Mouse (Mus musculus) forebrain, postnatal 0 days (tissue): Measurements from ENCODE around the gene Snapc4. TPM values are rescaled to one million over a fixed set of nuclear protein-coding genes. Genes with fewer than 3 reads are reported as not detected.
A peak's percentile ranks its signal among the peaks of the same experiment; 100 is the strongest.

Source experiments
- ATAC-seq: fragments of 200-750 bp; cut with Nextera tagmentation; 2 replicates; pipeline ENCODE4 v1.8.0; 2017; ENCODE audit warnings: mild to moderate bottlenecking, moderate library complexity
- DNase-seq: peaks from one replicate; pipeline ENCODE4 v3.0.0-alpha.2; 2015
- H3K27ac ChIP-seq: fragments of 300-500 bp; sonication (generic); 2 replicates; pipeline ENCODE4 v1.5.1; 2014; ENCODE audit warnings: low read depth, mild to moderate bottlenecking, antibody characterized with exemption, low read length, moderate library complexity, mixed read lengths
- H3K27me3 ChIP-seq: fragments of 300-500 bp; sonication (generic); 2 replicates; pipeline ENCODE4 v1.6.1; 2014; ENCODE audit warnings: mild to moderate bottlenecking, low read length, mixed read lengths; ENCODE audit not compliant: insufficient read depth
- H3K36me3 ChIP-seq: fragments of 300-500 bp; sonication (generic); 2 replicates; pipeline ENCODE4 v1.6.1; 2014; ENCODE audit warnings: mild to moderate bottlenecking, moderate library complexity; ENCODE audit not compliant: insufficient read depth
- H3K4me1 ChIP-seq: fragments of 300-500 bp; sonication (generic); 2 replicates; pipeline ENCODE4 v1.6.1; 2014; ENCODE audit warnings: antibody characterized with exemption; ENCODE audit not compliant: insufficient read depth
- H3K4me2 ChIP-seq: fragments of 300-500 bp; sonication (generic); 2 replicates; pipeline ENCODE4 v1.6.1; 2014; ENCODE audit warnings: low read depth, mild to moderate bottlenecking, moderate library complexity
- H3K4me3 ChIP-seq: fragments of 300-500 bp; sonication (generic); 2 replicates; pipeline ENCODE4 v1.5.1; 2014; ENCODE audit warnings: low read depth, low read length, mixed read lengths
- H3K9ac ChIP-seq: fragments of 300-500 bp; sonication (generic); 2 replicates; pipeline ENCODE4 v1.6.1; 2014; ENCODE audit warnings: mild to moderate bottlenecking
- H3K9me3 ChIP-seq: fragments of 300-500 bp; sonication (generic); 2 replicates; pipeline ENCODE4 v1.6.1; 2016; ENCODE audit warnings: low read length
- CTCF ChIP-seq: sonication (generic); IDR thresholded peaks from 2 replicates; pipeline ENCODE4 v1.5.1; 2016; ENCODE audit warnings: antibody characterized with exemption, control low read depth, low read depth
- WGBS: fragments of 180-500 bp; shearing (Covaris S2); extraction: QIAGEN DNeasy Blood & Tissue Kit; methylation state at CpG from one replicate; pipeline ENCODE4 v1.1.7; 2014; 5-methylcytosine and 5-hydroxymethylcytosine counted together
- polyA plus RNA-seq: library from polyadenylated mRNA; unstranded; fragments of >200 nt; fragmentation: Nextera tagmentation; extraction: Ambion mirVana; gene quantifications from 2 replicates; pipeline ENCODE4 v1.2.1, GENCODE M21; 2015
- total RNA-seq: library from RNA; depleted of rRNA; stranded (reverse); fragments of >200 nt; gene quantifications from 2 replicates; pipeline ENCODE4 v1.2.3, GENCODE M21; 2014

Gene Snapc4
- total and polyA plus RNA-seq, 2 experiments from 2014 or later, result 19.1 to 56.7 TPM

- TF ChIP-seq CTCF, result no peak
- Histone ChIP-seq H3K27ac (no peak overlapping the region), H3K27me3 (no peaks in the 10 kb centered on the region), H3K9me3 (no peaks in the 10 kb centered on the region), H3K36me3 (peaks cover 26% of the 10 kb centered on the region), H3K4me2 (no peak overlapping the region), H3K4me1 (peaks cover 27% of the 10 kb centered on the region), H3K4me3 (no peak overlapping the region), H3K9ac (0 out of 2 replicates have a peak overlapping the region, but pooled peaks have one; percentile 18)
- ATAC-seq (no peak), DNase-seq (no peak)
- 85% methylated on average over 13 of the region's 13 CpGs for WGBS
Observed at GRCm38 (mm10) chr2:26319519-26320244, 60.8 kb downstream of the Snapc4 start.

GRCm38 (mm10) chr2:26319109-26319508 lies 61.3 kb downstream of the Snapc4 start:
- WGBS, result 84% methylated on average over 9 of the region's 9 CpGs
- Histone ChIP-seq H3K27me3 (no peaks in the 10 kb centered on the region), H3K4me3 (no peak overlapping the region), H3K9me3 (no peaks in the 10 kb centered on the region), H3K27ac (no peak overlapping the region), H3K4me2 (no peak overlapping the region), H3K36me3 (peaks cover 21% of the 10 kb centered on the region), H3K4me1 (peaks cover 28% of the 10 kb centered on the region), H3K9ac (no peak overlapping the region)
- ATAC-seq (no peak), DNase-seq (no peak)
- no peak for TF ChIP-seq CTCF

- TF ChIP-seq CTCF, result no peak
- peak overlapping the region; percentile 98; the same call in 1 of the 2 replicates for H3K9ac ChIP-seq
- no peak for ATAC-seq
- H3K27ac ChIP-seq, result no peak overlapping the region
- H3K36me3 ChIP-seq, result peaks cover 11% of the 10 kb centered on the region
- DNase-seq, result no peak
- peak overlapping the region; percentile 83 for H3K4me2 ChIP-seq
- H3K4me1 ChIP-seq, result peaks cover 28% of the 10 kb centered on the region
- H3K4me3 ChIP-seq, result no peak overlapping the region
- H3K27me3 ChIP-seq, result no peaks in the 10 kb centered on the region
- 82% methylated on average over 3 of the region's 3 CpGs for WGBS
- no peaks in the 10 kb centered on the region for H3K9me3 ChIP-seq
Observed at GRCm38 (mm10) chr2:26317991-26318672, 62.3 kb downstream of the Snapc4 start.

- H3K27ac ChIP-seq, result 0 out of 2 replicates have a peak overlapping the region, but pooled peaks have one; percentile 96
- no peaks in the 10 kb centered on the region for H3K9me3 ChIP-seq
- H3K4me2 ChIP-seq, result peak overlapping the region; percentile 83
- peak overlapping the region; percentile 89; the same call in 1 of the 2 replicates for H3K4me3 ChIP-seq
- H3K4me1 ChIP-seq, result peaks cover 28% of the 10 kb centered on the region
- no peak for TF ChIP-seq CTCF
- H3K36me3 ChIP-seq, result peaks cover 3% of the 10 kb centered on the region; the same call in 1 of the 2 replicates
- H3K9ac ChIP-seq, result peak overlapping the region; percentile 98
- no peak for ATAC-seq
- WGBS, result 61% methylated on average over 3 of the region's 3 CpGs
- no peaks in the 10 kb centered on the region for H3K27me3 ChIP-seq
- no peak for DNase-seq
Observed at GRCm38 (mm10) chr2:26317371-26317770, 63.1 kb downstream of the Snapc4 start.

- Histone ChIP-seq H3K27me3 (no peaks in the 10 kb centered on the region), H3K4me2 (peak overlapping the region; percentile 83), H3K4me3 (peak overlapping the region; percentile 89), H3K27ac (peak overlapping the region; percentile 96), H3K4me1 (peaks cover 28% of the 10 kb centered on the region), H3K9ac (peak overlapping the region; percentile 98), H3K36me3 (no peaks in the 10 kb centered on the region), H3K9me3 (no peaks in the 10 kb centered on the region)
- 28% methylated on average over 9 of the region's 9 CpGs for WGBS
- no peak for TF ChIP-seq CTCF
- no peak for ATAC-seq
- peak; percentile 63 for DNase-seq
Observed at GRCm38 (mm10) chr2:26316576-26317246, 63.7 kb downstream of the Snapc4 start.

GRCm38 (mm10) chr2:26315925-26316311 lies 64.5 kb downstream of the Snapc4 start:
- Histone ChIP-seq H3K36me3 (no peaks in the 10 kb centered on the region), H3K27ac (peak overlapping the region; percentile 96), H3K4me2 (peak overlapping the region; percentile 83), H3K9me3 (no peaks in the 10 kb centered on the region), H3K4me3 (peak overlapping the region; percentile 89), H3K27me3 (no peaks in the 10 kb centered on the region), H3K9ac (peak overlapping the region; percentile 98), H3K4me1 (peaks cover 28% of the 10 kb centered on the region)
- DNase-seq (no peak), ATAC-seq (no peak; the same call in 1 of the 2 replicates)
- TF ChIP-seq CTCF, result no peak
- WGBS, result under 1% methylated on average over 11 of the region's 11 CpGs
